Mouse (Mus musculus) heart, embryonic 11.5 days (tissue): Measurements from ENCODE around the gene Dnajb4. TPM values are rescaled to one million over a fixed set of nuclear protein-coding genes. Genes with fewer than 3 reads are reported as not detected.

Experiments used
- ATAC-seq: fragments of 200-750 bp; cut with Nextera tagmentation; replicated peaks from 2 replicates; pipeline ENCODE4 v1.8.0; 2017; ENCODE audit warnings: moderate library complexity; ENCODE audit not compliant: insufficient number of reproducible peaks, low FRiP score, low TSS enrichment
- H3K27ac ChIP-seq: fragments of 300-500 bp; sonication (generic); 2 replicates; pipeline ENCODE4 v1.5.1; 2014; ENCODE audit warnings: mild to moderate bottlenecking, low read depth, low read length
- H3K27me3 ChIP-seq: fragments of 300-500 bp; sonication (generic); 2 replicates; pipeline ENCODE4 v1.6.1; 2014; ENCODE audit warnings: mild to moderate bottlenecking, low read length, mixed read lengths; ENCODE audit not compliant: control insufficient read depth, insufficient read depth
- H3K36me3 ChIP-seq: fragments of 300-500 bp; sonication (generic); 2 replicates; pipeline ENCODE4 v1.6.1; 2014; ENCODE audit warnings: mild to moderate bottlenecking, low read length, moderate library complexity, mixed read lengths; ENCODE audit not compliant: control insufficient read depth, insufficient read depth
- H3K4me1 ChIP-seq: fragments of 300-500 bp; sonication (generic); 2 replicates; pipeline ENCODE4 v1.6.1; 2014; ENCODE audit warnings: low read length; ENCODE audit not compliant: control insufficient read depth, insufficient read depth
- H3K4me2 ChIP-seq: fragments of 300-500 bp; sonication (generic); 2 replicates; pipeline ENCODE4 v1.6.1; 2014; ENCODE audit warnings: mild to moderate bottlenecking, moderate library complexity
- H3K4me3 ChIP-seq: fragments of 300-500 bp; sonication (generic); 2 replicates; pipeline ENCODE4 v1.5.1; 2014; ENCODE audit warnings: low read depth, low read length
- H3K9ac ChIP-seq: fragments of 300-500 bp; sonication (generic); 2 replicates; pipeline ENCODE4 v1.6.1; 2014; ENCODE audit warnings: mild to moderate bottlenecking, low read depth, low read length, moderate library complexity
- H3K9me3 ChIP-seq: fragments of 300-500 bp; sonication (generic); replicated peaks from 2 replicates; pipeline ENCODE4 v1.6.1; 2016; ENCODE audit warnings: low read length; ENCODE audit not compliant: control insufficient read depth
- WGBS: fragments of 180-500 bp; shearing (Covaris S2); extraction: QIAGEN DNeasy Blood & Tissue Kit; methylation state at CpG from one replicate; pipeline ENCODE4 v1.1.7; 2014; ENCODE audit not compliant: insufficient replicate concordance; 5-methylcytosine and 5-hydroxymethylcytosine counted together
- polyA plus RNA-seq: library from polyadenylated mRNA; unstranded; fragments of >200 nt; fragmentation: Nextera tagmentation; extraction: Ambion mirVana; gene quantifications from 2 replicates; pipeline ENCODE4 v1.2.1, GENCODE M21; 2014

Gene Dnajb4
- polyA plus RNA-seq, 1 experiment from 2014 or later = 46.2 TPM

DNA sequence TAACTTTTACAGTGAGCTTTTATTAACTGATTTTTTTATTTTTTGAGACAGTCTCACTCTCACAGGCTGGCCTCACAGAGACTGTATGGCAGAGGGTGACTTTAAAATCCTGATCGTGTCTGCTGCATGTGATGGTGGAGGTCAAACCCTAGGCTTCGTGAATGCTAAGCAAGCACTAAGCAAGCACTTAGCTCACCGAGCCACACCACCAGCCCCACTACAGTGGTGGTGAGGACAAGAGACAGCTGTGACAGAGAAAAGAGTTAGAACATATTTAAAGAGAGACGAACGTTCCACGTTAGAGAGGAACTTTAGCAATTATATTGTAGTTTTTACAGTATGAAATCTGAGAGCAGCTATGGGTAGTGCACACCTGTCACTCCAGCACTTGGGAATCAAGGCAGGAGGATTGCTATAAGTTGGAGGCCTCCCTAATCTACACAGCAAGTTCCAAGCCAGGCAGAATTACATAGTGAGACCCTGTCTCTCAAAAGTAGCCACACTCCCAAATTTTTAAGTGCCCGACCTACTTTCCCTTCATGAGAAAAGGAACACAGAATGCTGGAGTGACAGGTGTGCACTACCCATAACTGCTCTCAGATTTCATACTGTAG is 37.7 kb downstream of the Dnajb4 start:
- H3K27me3 ChIP-seq = no peaks in the 10 kb centered on the region
- H3K4me3 ChIP-seq = no peak overlapping the region
- H3K9ac ChIP-seq = no peak overlapping the region
- H3K4me1 ChIP-seq = peaks cover 6% of the 10 kb centered on the region
- H3K9me3 ChIP-seq = no peaks in the 10 kb centered on the region
- H3K36me3 ChIP-seq = no peaks in the 10 kb centered on the region
- no peak overlapping the region for H3K4me2 ChIP-seq
- WGBS = 68% methylated on average over 7 of the region's 7 CpGs
- no peak for ATAC-seq
- no peak overlapping the region for H3K27ac ChIP-seq

DNA sequence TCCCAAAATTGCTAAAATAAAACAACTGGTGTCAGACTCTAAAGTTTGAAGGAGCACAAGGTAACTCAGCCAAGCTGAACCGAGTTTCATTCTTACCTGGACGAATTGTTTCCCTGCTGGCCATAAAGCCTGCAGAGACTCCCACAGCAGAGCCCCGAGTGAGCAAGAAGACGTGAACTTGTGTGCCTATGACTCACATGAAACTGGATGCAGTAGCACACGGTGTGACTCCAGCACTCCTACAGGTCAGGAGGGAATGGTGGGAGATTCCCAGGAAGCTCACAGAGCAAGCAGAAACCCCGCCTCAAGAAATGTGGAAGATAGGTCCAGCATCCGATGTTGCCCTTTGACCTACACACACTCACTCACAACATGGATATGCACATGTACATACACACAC is 38.2 kb downstream of the Dnajb4 start:
- no peaks in the 10 kb centered on the region for H3K9me3 ChIP-seq
- no peak for ATAC-seq
- 51% methylated on average over 7 of the region's 7 CpGs for WGBS
- H3K4me1 ChIP-seq = peaks cover 8% of the 10 kb centered on the region
- no peak overlapping the region for H3K4me3 ChIP-seq
- H3K9ac ChIP-seq = no peak overlapping the region
- H3K36me3 ChIP-seq = no peaks in the 10 kb centered on the region
- no peaks in the 10 kb centered on the region for H3K27me3 ChIP-seq
- no peak overlapping the region for H3K4me2 ChIP-seq
- H3K27ac ChIP-seq = no peak overlapping the region

DNA sequence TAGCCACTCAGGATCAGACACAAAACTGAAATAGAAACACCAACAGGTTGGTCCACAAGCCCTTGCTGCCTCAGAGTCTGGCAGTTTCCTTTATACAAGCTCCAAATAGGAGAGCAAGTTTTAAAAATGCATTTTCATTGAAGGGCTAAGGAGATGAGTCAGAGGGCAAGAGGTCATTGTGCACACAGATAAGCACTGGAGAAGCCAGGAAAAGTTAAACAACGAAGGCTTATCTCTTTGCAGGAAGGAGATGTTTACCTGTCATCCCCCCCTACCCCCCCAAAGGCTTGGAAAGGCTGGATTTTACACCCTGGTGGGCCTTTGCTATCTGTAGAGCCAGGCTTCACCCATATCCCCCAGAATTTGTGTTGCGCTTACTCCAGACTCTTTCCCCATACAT is 38.9 kb downstream of the Dnajb4 start:
- WGBS = 23% methylated on average over 2 of the region's 2 CpGs
- H3K27ac ChIP-seq = no peak overlapping the region
- no peak for ATAC-seq

DNA sequence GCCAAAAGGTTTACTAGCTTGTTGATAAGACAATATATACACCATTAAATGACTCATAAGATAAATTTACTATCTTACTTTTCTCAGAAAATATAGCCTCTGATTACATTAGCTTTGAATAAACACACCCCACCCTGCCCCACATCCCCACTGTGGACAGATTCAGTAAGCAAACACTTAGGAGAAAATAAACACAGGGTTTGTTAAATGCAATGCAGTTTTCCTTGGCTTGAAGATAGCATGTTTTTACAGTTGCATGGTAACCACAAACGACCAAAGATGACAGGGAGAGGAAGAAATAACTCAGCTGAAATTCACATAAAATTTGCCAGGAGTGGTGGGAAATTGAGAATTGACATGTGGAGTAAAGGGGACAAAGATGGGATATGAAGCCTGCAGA is 39.7 kb downstream of the Dnajb4 start:
- ATAC-seq = no peak
- Histone ChIP-seq H3K4me2 (no peak overlapping the region), H3K36me3 (no peaks in the 10 kb centered on the region), H3K4me3 (no peak overlapping the region), H3K27ac (no peak overlapping the region), H3K9ac (no peak overlapping the region), H3K9me3 (no peaks in the 10 kb centered on the region), H3K27me3 (peaks cover 2% of the 10 kb centered on the region; the same call in 1 of the 2 replicates), H3K4me1 (peaks cover 13% of the 10 kb centered on the region)
- 29% methylated on average over 1 of the region's 1 CpGs for WGBS

More for the DNA sequence above, 38.9 kb downstream of the Dnajb4 start:
- no peak overlapping the region for H3K4me2 ChIP-seq
- no peaks in the 10 kb centered on the region for H3K9me3 ChIP-seq
- peaks cover 11% of the 10 kb centered on the region for H3K4me1 ChIP-seq
- H3K36me3 ChIP-seq = no peaks in the 10 kb centered on the region
- no peak overlapping the region for H3K4me3 ChIP-seq
- H3K9ac ChIP-seq = no peak overlapping the region
- H3K27me3 ChIP-seq = no peaks in the 10 kb centered on the region

DNA sequence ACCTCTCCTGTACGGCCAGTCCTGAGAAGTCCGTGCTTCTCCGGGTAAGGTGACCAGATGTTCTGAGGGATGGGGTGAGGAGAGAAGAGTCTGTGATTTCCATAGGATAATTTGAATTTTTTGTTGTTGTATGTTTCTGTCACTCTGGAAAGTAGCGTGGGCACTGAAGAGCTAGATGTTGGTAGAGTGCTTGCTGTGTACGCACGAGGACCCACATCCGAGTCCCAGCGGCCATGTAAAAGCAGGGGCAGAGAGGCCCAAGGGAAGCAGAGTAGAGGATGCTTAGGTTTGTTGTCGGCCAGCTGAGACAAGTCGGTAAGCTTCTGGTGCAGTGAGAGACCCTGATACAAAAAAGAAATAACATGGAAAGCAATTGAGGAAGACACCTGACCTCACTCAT is 42.1 kb downstream of the Dnajb4 start:
- WGBS = 93% methylated on average over 10 of the region's 10 CpGs
- Histone ChIP-seq H3K9ac (no peak overlapping the region), H3K27ac (no peak overlapping the region), H3K9me3 (no peaks in the 10 kb centered on the region), H3K36me3 (no peaks in the 10 kb centered on the region), H3K4me2 (no peak overlapping the region), H3K4me3 (no peak overlapping the region), H3K4me1 (peaks cover 15% of the 10 kb centered on the region), H3K27me3 (peaks cover 5% of the 10 kb centered on the region; the same call in 1 of the 2 replicates)
- ATAC-seq = no peak

DNA sequence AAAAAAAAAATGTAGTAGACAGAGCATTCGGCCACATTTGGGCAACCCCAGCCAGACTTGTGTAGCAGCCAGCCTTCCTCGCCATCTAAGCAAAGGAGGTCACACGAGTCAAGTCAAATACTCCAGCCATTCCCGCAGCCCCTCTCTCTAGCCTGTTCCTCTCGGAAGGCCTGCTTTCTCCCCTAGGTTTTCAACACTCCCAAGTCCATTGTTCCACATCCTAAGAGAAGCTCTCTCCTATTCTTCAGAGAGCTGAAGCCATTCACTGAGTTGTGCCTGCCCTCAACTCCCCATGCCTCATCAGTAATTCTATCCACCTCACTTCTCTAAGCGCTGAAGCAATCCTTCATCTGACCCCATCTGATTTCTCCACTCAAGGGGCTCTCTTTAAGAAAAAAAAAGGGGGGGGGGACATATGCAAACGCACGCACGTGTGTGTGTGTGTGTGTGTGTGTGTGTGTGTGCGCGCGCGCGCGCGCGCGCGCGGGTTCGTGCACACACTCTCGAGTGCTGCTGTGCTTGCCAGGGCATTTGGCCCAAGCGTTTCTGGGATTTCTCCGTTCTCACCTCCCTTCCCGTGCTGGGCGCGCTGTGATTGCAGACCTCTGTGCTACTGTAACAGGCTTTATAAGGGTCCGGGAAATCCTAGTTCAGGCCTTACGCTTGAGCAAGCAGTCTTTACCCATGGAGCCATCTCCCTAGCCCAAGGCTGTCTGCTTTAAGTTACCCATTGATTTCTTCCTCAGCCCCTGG is 43.2 kb downstream of the Dnajb4 start:
- H3K4me1 ChIP-seq = peaks cover 15% of the 10 kb centered on the region
- 14% methylated on average over 28 of the region's 29 CpGs for WGBS
- peak overlapping the region; percentile 88 for H3K4me2 ChIP-seq
- H3K9ac ChIP-seq = peak overlapping the region; percentile 4; the same call in 1 of the 2 replicates
- no peaks in the 10 kb centered on the region for H3K36me3 ChIP-seq
- peaks cover 5% of the 10 kb centered on the region; the same call in 1 of the 2 replicates for H3K27me3 ChIP-seq
- H3K27ac ChIP-seq = no peak overlapping the region
- no peak for ATAC-seq
- H3K9me3 ChIP-seq = no peaks in the 10 kb centered on the region
- H3K4me3 ChIP-seq = peak overlapping the region; percentile 18

DNA sequence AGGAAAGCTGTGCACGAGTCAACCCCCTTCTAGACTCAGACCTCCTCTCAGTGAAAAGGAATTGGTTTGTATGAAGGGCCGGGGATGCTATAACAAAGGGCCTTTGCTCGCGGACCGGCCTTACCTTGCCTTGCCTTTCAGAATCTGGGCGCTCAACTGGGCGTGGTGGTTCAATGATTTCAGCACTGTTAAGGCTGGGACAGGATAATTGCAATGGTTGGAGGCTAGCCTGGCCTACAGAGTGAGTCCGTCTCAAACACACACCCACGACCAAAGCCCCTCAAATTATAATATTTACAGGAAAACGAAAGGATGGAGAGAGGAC is 44.0 kb downstream of the Dnajb4 start, which contains the start of gene Gipc2:
Gene Gipc2, minus strand, starts transcription at position 132 of the 325 bp plus-strand sequence.
- no peaks in the 10 kb centered on the region for H3K36me3 ChIP-seq
- no peak for ATAC-seq
- H3K4me3 ChIP-seq = peak within 1 kb of the TSS; percentile 55
- WGBS = 13% methylated on average over 10 of the region's 10 CpGs
- no peaks in the 10 kb centered on the region for H3K9me3 ChIP-seq
- H3K27ac ChIP-seq = no peak within 1 kb of the TSS; the same call in 1 of the 2 replicates
- H3K4me1 ChIP-seq = peaks cover 13% of the 10 kb centered on the region
- H3K4me2 ChIP-seq = peak within 1 kb of the TSS; percentile 88
- peaks cover 5% of the 10 kb centered on the region; the same call in 1 of the 2 replicates for H3K27me3 ChIP-seq
- peak within 1 kb of the TSS; percentile 73 for H3K9ac ChIP-seq

DNA sequence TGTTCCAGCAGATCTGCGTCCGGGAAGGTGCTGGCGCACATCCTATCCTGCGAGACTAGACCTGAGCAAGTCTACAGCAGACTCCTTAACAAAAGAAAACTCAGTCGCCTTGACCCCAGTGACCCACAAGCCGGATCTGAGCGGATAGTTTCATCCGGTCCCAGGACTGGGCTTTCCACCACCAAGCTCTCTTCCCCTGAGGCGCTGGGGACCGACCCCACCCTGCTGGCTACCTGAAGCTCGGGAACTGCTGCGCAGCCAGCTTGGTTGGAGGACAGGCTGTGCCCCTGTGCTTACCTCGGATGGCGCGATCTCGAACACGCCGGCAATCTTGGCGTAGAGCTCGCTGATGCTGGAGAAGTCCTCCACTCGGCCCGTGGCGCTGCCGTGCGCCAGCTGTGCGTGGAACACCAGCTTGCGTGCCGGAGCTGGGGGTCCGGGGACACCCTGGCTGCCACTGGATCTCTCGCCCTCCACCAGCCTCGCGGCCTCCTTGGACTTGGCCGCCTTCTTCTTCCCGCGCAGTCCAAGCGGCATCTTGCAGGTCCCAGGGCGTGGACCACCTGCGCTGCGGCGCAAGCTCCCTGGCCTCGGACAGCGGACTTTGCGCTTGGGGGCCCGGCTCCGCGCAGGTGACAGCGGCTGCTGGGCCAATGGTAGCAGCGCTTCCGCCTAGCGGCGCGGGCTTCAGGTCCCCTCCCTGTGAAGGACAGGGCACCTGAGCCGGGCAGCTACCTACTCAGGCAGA is 44.6 kb downstream of the Dnajb4 start:
- H3K4me2 ChIP-seq = peak overlapping the region; percentile 88
- peaks cover 13% of the 10 kb centered on the region; the same call in 1 of the 2 replicates for H3K4me1 ChIP-seq
- no peaks in the 10 kb centered on the region for H3K36me3 ChIP-seq
- WGBS = 2% methylated on average over 53 of the region's 53 CpGs
- H3K27me3 ChIP-seq = peaks cover 5% of the 10 kb centered on the region; the same call in 1 of the 2 replicates
- peak overlapping the region; percentile 55 for H3K4me3 ChIP-seq
- H3K9me3 ChIP-seq = no peaks in the 10 kb centered on the region
- H3K27ac ChIP-seq = no peak overlapping the region; the same call in 1 of the 2 replicates
- peak; percentile 46; the same call in 1 of the 2 replicates for ATAC-seq
- peak overlapping the region; percentile 73 for H3K9ac ChIP-seq
